Mouse (Mus musculus) layer of hippocampus, adult 18-20 months (tissue): ENCODE measurements around the gene Teddm1a. TPM values are rescaled to one million over a fixed set of nuclear protein-coding genes. Genes with fewer than 3 reads are reported as not detected.

Source experiments
- microRNA-seq, 2 experiments: library from miRNA; unstranded; fragments of <30 nt; microRNA quantifications; one replicate each; pipeline ENCODE4 v1.2.0; 2021
- total RNA-seq, 2 experiments: library from RNA; stranded (reverse); gene quantifications; 2 replicates each; pipeline ENCODE4 v1.2.3; 2021

Gene Teddm1a
- total RNA-seq, 2 experiments from 2014 or later, result not detected

Small RNA genes within 50 kb of the gene (microRNA-seq; reads per million reads assigned to microRNA genes)
- 10.9 to 15.6 reads per million in 2 experiments for gene Mir8114

Other genes with a start within 250 kb of the Teddm1a start
- 10 to 100 TPM; 70.7 to 73.5 TPM for gene Rgs8, start 238.7 kb upstream of the Teddm1a start, total RNA-seq
- gene Rgs16, start 151.4 kb upstream of the Teddm1a start, total RNA-seq, result 1 to 10 TPM; 6.8 to 6.9 TPM
- gene Rnasel, start 142.3 kb upstream of the Teddm1a start, total RNA-seq, result 1 to 10 TPM; 5.8 to 6.7 TPM
- gene Rgsl1, start 47.6 kb upstream of the Teddm1a start, total RNA-seq, result under 1 TPM; 0.48 to 0.50 TPM
- gene Teddm1b, start 17.4 kb upstream of the Teddm1a start, total RNA-seq, result not detected
- gene Glul, start 8.2 kb downstream of the Teddm1a start, total RNA-seq, result 1,000 to 10,000 TPM; 2,043 to 2,070 TPM
- gene Teddm2, start 8.5 kb downstream of the Teddm1a start, total RNA-seq, result 1 to 10 TPM; 1.7 to 2.4 TPM